Mouse (Mus musculus) forelimb bud, embryonic 11.5 days (tissue): ENCODE data around the gene Surf6.
"Not testable (repeated sequence)": the region's sequence is repeated elsewhere in the genome, so short reads cannot be mapped to it uniquely, and the experiment has no call there.

Source experiments
- DNase-seq: peaks from one replicate; pipeline ENCODE4 v3.0.0-alpha.2; 2012; ENCODE audit warnings: low read depth, low spot score

The Surf6 gene

GRCm38 (mm10) chr2:26913416-26914147, 10.9 kb upstream of the Surf6 start:
- no peak for DNase-seq

GRCm38 (mm10) chr2:26912253-26912770, 9.6 kb upstream of the Surf6 start:
- DNase-seq = no peak

GRCm38 (mm10) chr2:26910994-26911765, 8.5 kb upstream of the Surf6 start:
- peak; percentile 58 for DNase-seq

GRCm38 (mm10) chr2:26910124-26910993, 7.7 kb upstream of the Surf6 start, which contains the start of the genes Med22 and Rpl7a:
Gene Med22, minus strand, starts transcription at chr2:26910677.
Gene Rpl7a, plus strand, starts transcription at chr2:26910764.
- peak; percentile 99 for DNase-seq

- DNase-seq = no peak
Measured at GRCm38 (mm10) chr2:26909387-26909784, 6.7 kb upstream of the Surf6 start.

GRCm38 (mm10) chr2:26908710-26909386, 6.2 kb upstream of the Surf6 start:
- DNase-seq = no peak

GRCm38 (mm10) chr2:26907109-26907508, 4.4 kb upstream of the Surf6 start:
- DNase-seq = peak; percentile 30

- no peak for DNase-seq
Measured at GRCm38 (mm10) chr2:26906431-26906830, 3.8 kb upstream of the Surf6 start.

- no peak for DNase-seq
Measured at GRCm38 (mm10) chr2:26905936-26906335, 3.3 kb upstream of the Surf6 start.

GRCm38 (mm10) chr2:26903311-26903710, 632 bp upstream of the Surf6 start:
- DNase-seq = no peak

GRCm38 (mm10) chr2:26901834-26902400, 762 bp downstream of the Surf6 start:
- DNase-seq = no peak

- DNase-seq = no peak
Measured at GRCm38 (mm10) chr2:26900731-26901130, 1.9 kb downstream of the Surf6 start.

GRCm38 (mm10) chr2:26895898-26896297, 6.8 kb downstream of the Surf6 start:
- DNase-seq = no peak

GRCm38 (mm10) chr2:26886170-26886569, 16.5 kb downstream of the Surf6 start:
- DNase-seq = not testable (repeated sequence)

GRCm38 (mm10) chr2:26885541-26885940, 17.1 kb downstream of the Surf6 start:
- DNase-seq = not testable (repeated sequence)

- no peak for DNase-seq
Measured at GRCm38 (mm10) chr2:26878571-26878970, 24.1 kb downstream of the Surf6 start.

GRCm38 (mm10) chr2:26870666-26871065, 32.0 kb downstream of the Surf6 start:
- no peak for DNase-seq

- no peak for DNase-seq
Measured at GRCm38 (mm10) chr2:26864879-26865278, 37.8 kb downstream of the Surf6 start, which contains the start of gene Abo. Gene Abo, minus strand, starts transcription at chr2:26864979.

- no peak for DNase-seq
Measured at GRCm38 (mm10) chr2:26862856-26863255, 39.8 kb downstream of the Surf6 start.

- DNase-seq = peak; percentile 8
Measured at GRCm38 (mm10) chr2:26847706-26848105, 55.0 kb downstream of the Surf6 start.
